Mouse (Mus musculus): ENCODE measurements around the gene Mrpl18.
"Not testable (repeated sequence)": the region's sequence is repeated elsewhere in the genome, so short reads cannot be mapped to it uniquely, and the experiment has no call there.

Gene Mrpl18

DNA sequence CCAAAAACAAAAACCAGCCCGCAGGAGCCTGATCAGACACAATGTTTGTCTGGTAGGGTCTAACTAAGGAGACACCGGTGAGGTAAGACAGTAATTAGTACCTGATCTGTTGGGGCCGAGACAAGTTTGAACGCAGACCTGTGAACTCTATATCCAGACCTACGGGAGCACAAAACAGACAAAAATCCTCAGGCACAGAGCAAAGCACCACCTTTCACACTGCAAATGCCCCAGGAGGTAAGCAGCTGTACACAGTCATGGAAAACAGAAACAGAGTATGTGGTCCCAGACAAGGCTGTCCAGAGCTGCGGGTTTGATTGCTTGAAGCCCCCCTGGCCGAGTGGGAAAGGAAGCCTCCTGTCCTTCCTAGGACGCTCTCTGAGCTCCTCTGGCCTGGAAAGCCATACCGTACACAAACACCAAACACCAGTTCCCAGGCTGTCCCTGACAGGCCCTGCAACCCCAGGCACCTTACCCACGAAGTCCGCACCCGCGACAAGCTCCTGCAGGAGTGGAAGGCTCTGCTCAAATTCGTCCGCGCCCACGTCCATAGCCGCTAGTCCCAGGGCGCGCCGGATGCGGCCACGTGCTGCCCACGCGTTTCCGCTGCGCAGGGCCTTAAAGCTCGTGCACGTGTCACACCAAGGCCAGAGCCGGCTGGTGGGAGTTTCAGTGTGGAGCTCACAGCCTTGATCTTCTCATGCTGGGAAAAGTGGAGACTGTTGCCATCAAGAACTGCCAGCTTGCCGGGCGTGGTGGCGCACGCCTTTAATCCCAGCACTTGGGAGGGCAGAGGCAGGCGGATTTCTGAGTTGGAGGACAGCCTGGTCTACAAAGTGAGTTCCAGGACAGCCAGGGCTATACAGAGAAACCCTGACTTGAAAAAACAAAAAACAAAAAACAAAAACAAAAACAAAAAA lies 6.5 kb downstream of the Mrpl18 start, which contains the start of gene Pnldc1:
Gene Pnldc1 (minus strand): TSS at position 870 of the 920 bp plus-strand sequence.
- DNase-seq, result no peak

DNA sequence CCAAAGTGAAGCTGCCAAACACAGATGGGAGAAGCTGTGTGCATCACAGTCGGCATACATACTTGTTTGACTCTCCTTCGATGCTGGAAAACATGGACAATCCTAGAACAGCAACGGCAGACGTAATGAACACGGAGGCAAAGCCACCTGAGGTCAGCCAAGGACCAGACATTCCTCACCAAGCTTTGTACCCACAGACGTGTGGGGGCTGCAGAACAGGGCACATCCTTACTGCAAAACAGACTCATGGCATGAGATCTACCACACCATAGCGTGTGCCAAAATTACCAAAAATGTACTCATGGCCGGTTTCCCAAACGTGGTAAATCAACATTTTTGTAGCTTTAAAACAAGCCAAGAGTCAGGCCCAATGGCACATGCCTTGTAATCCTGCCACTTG lies 9.7 kb downstream of the Mrpl18 start:
- DNase-seq, result no peak

DNA sequence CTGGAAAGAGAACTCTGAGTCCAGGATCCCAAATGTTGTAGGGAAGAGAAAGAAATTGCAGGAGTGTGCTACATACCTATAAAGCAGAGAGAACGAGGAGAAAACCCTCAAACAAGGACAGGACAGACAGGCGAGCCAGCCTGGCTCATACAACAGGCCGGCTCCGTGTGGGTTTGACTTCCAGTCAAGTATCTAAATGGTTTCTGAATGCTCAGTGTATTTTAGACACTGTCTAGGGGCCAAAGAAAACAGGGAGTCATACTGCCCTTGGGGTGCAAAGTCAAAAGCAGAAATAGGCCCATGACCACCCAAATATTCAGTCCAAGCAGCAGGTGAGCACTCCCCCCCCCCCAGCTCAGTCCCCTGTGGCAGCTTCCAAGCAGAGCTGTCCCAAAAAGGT lies 10.3 kb downstream of the Mrpl18 start:
- DNase-seq, result no peak

DNA sequence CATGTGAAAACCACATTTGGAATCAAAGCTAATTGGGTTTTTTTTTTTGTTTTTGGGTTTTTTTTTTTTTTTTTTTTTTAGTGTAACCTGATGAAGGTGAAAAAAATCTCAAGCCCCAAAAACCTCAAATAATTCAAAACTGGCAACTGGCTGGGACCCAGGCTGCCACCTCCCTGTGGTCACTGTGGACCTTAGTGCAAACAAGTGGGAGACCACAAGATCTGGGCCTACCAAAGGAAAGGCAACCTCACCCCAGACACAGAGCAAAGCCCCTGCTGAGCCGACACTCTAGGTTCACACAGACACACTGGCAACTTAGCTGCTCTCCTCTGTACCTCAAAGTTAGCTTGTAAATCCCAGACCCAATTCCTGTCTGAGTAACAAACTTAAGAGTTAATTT lies 11.8 kb downstream of the Mrpl18 start:
- DNase-seq, result no peak

DNA sequence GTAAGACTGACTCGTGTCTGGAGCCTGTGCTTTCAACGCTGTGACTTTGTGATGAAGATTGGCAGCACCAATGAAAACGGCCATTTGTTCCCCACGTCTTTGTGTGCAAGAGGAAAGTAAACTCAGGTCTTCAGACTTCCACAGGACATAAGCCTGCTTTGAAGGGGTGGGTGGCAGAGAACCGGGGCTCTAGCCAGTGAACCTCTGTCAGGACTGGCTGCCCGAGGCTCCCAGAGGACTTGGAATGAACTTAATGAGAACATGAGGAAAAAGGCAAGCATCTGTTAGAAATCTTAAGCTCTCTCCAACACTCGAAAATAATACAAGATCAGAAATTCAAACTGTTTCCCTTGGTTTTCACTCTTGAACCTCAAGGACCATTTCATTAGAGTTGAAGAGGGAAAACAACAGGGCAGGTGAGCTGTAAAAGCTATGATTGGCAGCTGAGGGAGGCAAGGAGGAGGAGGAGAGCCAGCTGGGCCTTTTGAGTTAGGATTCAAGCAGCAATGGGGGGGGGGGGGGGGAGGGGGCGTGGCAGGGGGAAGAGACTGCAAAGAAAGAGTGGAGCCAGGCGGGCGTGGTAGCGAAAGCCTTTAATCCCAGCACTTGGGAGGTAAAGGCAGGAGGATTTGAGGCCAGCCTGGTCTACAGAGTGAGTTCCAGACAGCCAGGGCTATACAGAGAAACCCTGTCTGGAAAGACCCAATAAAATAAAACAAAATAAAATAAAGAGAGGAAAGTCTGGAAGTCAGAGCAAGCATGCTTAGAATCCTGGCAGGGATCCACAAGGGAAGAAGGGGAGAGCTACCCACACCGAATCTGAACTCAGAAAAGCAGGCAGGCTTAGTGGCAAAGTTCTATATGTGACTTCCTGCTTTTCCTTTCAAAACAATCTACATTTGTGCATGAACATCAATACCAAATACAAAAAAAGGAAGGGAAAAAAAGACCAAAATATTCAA lies 12.5 kb downstream of the Mrpl18 start:
- peak; percentile 44 for DNase-seq

DNA sequence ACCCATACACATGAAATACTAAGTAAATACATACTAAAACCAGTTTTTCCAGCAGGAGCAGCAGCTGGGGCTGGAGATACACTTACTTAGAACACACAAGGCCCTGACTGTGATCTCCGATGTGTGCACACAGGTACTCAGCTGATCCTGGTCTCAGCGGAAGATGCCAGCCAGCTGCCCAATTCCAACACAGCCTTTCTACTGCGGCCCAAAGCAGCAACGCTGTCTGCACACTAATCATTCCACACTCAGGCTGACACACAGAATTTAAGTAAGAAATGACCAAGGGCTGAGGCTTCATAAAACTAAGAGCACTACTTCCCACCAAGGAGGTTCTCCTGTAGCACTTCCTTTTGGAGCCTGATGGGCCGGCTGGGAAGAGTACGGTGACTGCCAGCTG lies 13.9 kb downstream of the Mrpl18 start:
- no peak for DNase-seq

DNA sequence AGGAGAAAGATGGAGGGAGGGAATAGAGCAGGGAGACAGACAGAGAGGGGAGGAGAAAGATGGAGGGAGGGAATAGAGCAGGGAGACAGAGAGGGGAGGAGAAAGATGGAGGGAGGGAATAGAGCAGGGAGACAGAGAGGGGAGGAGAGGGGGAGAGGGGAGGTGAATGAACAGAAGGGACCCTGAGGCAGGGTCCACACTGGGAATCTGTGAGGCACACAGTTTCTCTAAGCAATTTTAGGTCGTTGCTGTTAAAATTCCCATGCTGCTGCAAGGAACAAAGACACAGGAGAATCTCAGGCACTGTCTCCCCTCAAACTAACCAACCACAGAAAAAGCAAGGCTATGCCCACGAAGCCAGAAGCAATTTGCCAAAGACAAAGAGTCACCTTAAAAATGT lies 17.5 kb downstream of the Mrpl18 start:
- DNase-seq, result not testable (repeated sequence)

DNA sequence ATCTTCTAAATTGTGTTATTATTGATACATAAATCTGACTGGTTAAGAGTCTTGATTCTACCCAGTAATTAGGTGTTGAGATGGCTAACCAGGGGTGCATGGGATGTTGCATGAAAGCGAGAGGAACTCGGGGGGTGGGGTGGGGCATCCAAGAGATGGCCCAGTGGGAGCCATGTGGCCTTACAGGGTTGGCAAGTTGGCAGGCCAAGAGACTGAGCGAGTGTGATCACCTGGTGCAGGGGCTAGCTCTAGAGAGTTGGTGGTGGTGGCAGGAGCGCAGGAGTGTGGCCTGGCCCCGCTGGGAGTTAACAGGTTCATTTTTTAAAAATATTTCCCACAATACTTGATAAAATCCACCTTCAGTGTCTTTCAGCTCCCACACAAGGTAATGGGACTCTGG lies 18.5 kb downstream of the Mrpl18 start:
- no peak for DNase-seq

DNA sequence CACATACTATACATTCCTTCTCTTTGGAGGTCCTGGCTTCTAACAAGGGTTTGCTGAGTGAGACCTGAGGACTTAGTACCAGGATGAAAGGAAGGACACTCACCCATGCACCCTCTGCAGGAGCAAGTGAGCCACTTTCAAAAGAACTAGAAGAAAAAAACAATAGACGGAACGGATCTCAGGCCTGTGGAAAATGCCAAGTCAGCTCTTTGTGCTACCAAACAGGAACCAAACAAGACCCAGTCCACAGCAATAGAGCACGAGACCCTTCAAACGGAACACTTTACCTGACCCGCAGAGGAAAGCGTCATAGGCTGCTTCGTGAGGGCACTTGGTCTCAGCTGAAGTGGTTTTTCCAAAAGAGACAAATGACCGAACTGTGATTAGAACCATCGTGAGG lies 24.1 kb downstream of the Mrpl18 start:
- no peak for DNase-seq

DNA sequence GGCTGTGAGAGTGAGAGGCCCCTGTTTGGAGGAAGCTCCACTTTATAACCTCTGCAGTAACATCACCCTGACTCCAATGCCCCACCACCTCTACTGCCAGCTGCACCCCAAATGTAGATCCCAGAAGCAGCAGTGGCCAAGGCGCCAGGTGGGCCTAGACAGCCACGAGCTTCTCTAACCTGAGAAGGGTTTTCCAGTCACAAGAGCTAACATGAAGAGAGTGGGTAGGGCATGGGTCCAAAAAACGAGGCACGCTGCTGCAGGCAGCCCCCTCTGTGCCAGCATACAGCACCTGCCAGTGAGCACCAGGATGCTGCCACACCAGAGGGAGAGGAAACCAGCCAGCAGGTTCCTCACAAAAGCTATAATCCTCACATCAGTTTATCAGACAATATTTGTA lies 25.1 kb downstream of the Mrpl18 start:
- DNase-seq, result no peak

DNA sequence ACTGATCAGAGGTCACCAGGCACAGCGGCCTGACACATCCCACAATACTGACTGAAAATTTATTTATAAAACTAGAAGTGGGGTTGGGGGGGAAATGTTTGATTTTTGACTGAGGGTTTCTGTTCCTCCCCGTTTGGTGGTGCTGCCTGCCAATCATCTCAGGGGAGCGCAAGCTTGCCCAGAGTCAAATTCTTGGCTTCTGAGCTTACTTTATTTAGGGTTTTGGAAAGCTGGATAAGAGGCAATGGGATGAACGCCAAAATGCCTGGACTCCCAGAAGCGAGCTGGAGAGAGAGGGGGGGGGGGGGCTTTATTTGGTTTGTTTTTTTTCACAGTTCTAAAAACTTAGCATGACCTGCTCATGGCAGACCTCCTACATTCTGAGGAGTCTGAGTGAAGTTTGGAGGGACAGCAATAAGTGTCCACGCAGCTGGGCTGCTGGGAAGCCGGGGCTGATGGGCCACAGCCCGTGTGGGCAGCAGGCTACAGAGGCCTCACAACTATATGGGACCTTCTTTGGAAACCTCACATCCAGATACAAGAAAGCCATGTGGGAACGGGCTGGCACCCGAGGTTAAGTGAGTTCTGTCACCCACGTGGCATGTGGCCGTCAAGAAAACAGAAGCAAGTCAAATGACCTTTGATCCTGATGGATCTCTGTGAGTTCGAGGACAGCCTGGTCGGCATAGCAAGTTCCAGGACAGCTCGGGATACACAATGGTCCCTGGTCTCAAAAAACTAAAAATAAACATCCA lies 28.9 kb downstream of the Mrpl18 start:
- DNase-seq, result peak; percentile 61

DNA sequence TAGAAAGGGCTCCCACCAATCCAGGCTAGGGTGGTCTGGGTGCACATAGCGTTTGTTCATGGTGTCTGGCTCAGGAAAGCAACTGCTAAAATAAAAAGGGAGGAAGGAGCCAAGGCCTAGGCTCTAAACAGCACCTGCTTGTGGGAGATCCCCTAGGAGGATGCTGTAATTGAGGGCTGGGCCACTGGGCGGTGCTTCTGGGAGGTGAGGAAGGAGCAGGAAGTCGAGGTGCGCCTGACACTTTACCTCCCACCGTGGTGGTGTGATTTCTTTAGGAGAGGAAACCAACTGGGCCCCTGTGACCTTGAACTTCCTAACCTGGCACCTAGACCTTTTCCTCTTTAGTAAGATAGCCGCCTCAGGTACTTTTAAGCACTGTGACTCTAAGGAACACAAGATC lies 29.5 kb downstream of the Mrpl18 start:
- no peak for DNase-seq

DNA sequence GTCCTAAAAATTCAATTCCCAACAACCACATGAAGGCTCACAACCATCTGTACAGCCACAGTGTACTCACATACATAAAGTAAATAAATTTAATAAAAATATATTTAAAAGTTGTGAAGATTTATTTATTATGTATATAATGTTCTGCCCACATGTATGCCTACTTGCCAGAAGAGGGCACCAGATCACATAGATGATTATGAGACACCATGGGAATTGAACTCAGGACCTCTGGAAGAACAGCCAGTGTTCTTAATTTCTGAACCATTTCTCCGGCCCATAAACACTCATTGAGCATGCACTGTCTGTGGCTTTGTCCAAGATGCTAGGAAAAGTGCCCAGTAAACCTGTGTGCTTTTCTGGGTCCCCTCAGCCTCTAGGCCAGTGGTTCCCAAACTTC lies 34.9 kb downstream of the Mrpl18 start:
- DNase-seq, result no peak

DNA sequence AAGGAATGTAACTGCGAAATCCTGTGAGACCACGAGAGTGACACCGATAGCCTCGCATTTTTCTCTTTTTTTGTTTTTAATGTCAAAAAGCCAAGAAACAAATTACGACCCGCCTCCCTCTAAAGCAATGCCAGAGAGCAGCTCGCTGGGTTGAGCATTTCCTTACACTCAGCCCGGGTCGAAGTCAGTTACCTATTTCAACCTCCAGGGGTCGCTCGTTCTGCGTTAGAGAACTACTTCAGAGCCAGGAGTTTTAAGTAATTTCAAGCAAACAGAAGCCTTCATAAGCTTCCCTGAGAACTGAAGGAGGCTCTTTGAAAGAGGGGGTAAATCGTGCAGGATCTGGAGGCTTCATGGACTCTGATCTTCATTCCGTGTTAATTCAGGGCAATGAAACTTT lies 36.0 kb downstream of the Mrpl18 start:
- DNase-seq, result peak; percentile 90

DNA sequence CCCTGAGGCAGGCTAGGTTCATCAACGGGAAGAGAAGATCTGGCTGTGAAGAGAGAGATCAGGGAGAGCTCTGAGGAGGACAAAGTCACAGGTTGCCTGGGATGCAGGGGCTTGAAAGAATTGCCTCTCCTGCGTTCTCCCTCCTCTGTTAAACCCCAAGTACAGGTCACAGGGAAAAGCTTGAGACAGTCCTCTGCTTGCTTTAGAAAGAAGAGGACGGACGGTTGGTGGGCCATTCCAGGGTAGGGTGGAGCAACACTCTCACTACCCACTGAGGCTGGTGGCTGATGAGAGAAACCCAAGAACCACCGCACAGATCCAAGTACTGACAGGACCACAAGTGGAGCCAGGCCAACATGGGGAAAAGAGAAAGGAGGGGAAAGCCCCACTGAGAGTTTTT lies 40.4 kb downstream of the Mrpl18 start, which contains the start of gene Mrgprh:
Gene Mrgprh (plus strand): TSS at position 301 of the 400 bp plus-strand sequence.
- no peak for DNase-seq

DNA sequence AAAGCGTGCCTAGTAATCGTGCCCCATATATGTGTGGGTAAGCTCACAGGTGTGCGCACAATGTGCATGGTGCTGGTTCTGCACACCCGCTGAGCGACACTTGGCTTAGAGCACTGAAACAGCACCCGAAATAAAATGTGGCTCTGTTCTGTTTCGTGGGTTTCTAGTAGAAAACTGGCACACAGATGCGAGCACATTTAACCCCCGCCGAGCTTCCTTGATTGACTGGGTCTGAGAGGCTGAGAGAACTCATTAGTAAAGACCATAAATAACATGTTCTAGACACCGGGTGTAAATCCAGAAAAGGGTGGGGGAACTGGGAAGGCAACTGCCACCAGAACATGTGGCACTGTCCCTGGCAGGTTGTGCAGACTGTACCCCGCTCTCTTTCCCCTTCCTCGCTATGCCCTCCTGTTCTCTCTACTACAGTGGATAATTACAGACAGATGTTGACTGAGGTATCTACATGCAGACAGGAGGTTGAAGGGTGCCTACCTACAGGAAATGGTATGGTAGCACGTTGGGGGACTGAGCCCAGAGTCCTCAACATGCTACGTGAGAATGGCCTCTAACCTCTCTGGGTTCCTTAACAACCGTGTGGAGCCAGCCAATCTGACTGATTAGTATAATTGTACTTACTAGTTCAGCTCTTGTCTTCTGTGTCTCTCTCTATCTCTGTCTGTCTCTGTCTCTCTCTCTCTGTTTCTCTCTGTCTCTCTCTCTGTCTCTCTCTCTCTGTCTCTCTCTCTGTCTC lies 43.7 kb downstream of the Mrpl18 start:
- no peak for DNase-seq

DNA sequence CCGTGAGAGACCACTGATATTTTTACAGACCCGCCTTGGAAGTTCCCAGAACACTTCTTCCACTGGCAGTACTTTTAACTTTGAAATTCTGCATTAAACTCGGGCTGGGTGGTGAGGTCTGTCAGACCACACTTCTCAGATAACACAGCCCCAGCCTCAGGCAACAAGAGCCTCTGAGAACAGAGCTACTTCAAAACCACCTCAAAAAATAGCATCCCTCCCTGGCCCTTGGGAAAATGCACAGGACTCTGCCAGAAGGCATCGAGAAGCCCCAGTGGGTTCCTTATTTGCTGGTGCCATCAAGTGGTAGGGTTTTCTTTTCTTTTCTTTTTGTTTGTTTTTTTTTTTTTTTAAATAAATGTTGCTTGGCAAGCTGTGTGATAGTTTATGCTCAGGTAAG lies 47.5 kb downstream of the Mrpl18 start:
- no peak for DNase-seq

DNA sequence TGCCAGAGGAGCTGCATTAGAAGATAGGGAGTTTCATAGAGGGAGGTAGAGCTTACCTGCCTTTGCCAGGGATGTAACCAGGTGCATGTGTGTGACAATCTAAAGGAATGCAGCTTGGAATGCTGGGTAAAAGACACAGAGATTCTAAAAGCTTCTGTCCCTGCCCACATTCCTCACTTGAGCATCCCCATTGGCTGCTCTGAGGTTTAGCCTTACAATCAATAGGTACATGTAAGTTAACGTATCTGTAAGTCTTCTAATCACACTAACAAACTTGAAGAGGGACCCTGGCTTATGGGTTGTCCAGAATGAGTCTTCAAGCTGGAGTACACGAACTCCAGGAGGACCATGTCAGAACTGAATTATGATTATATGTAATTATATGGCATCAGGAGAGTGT lies 48.1 kb downstream of the Mrpl18 start, which contains the start of gene Mas1:
Gene Mas1 (minus strand): TSS at position 101 of the 400 bp plus-strand sequence.
- DNase-seq, result no peak

DNA sequence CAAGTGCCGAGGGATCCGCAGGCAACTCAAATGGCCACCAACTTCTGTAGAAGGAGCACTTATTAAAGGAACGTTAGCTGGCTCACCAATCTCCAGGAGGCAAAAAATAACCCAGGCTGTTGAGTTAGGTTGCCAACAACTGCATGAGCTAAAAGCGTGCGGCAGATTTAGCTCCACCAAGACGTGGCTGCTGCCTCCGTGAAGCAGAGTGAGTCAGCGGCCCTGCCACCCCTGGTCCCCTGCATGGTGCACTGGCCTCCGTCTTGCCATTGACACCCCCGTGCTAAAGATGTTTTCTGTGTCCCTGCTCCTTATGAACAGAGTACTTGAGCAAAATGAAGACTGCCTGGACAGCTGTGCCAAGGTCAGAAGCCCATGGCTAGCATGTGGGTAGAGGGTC lies 49.3 kb downstream of the Mrpl18 start:
- DNase-seq, result no peak

DNA sequence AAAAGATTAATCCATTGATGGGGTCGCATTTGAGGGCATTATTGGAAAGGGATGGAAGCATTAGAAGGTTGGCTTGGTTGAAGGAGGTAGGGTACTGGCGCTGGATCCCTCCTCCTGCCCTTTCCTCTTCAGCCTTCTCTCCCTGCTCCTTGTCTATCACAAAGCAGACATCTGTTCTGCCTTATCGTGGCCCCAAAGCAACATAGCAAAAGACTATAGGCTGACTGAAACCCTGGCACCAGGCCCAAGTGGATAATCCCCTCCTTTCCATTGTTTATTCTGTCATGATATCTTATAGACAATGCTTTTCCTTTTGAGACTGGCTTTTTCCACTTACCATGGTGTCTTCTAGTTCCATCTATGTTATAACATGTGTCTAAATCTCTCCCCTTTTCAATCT lies 50.7 kb downstream of the Mrpl18 start:
- no peak for DNase-seq

DNA sequence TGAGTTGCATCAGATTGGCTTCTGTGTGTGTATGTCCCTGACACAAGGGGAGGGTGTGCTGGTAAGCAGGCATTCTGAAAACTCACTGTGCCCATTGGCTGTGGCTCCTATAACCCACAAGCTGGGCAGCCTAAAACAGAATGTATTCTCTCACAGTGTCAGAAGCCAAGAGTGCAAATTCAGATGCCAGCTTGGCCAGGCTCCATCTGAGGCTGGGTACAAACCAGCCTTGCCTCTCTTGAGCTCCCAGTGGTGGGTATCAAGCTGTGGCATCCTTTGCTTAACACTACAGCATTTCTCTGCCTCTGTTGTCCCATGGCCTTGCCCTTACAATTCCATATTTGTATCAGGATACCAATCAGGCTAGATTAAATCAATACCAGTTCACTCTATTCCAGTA lies 52.0 kb downstream of the Mrpl18 start:
- DNase-seq, result no peak
